Mouse (Mus musculus) MEL (cell line): ENCODE data around the gene Hapln1. TPM values are rescaled to one million over a fixed set of nuclear protein-coding genes. Genes with fewer than 3 reads are reported as not detected.

Experiments used
- DNase-seq: peaks from one replicate; pipeline ENCODE4 v3.0.0; 2011; ENCODE audit warnings: low read depth, low spot score
- H3K27ac ChIP-seq: 2 replicates; pipeline ENCODE4 v1.5.1; 2012; ENCODE audit warnings: low read depth, mild to moderate bottlenecking, control low read depth, low read length, moderate library complexity; ENCODE audit not compliant: control insufficient read depth
- H3K27me3 ChIP-seq, 2 experiments: fragments of 150-350 bp in 1 of 2; sonication (generic) in 1 of 2; 2 replicates each; pipeline ENCODE4 v1.6.1; 2012; ENCODE audit warnings: low read length in 2 of 2, mild to moderate bottlenecking in 2 of 2, improper control_type of control experiment in 1 of 2, moderate library complexity in 1 of 2; ENCODE audit not compliant: insufficient read depth in 2 of 2, control insufficient read depth in 1 of 2
- H3K36me3 ChIP-seq, 2 experiments: 2 replicates each; pipeline ENCODE4 v1.6.1; 2012 to 2014; ENCODE audit warnings: low read length in 2 of 2, improper control_type of control experiment in 1 of 2, inconsistent platforms in 1 of 2, mild to moderate bottlenecking in 1 of 2; ENCODE audit not compliant: insufficient read depth in 2 of 2, control insufficient read depth in 1 of 2
- H3K4me1 ChIP-seq, 2 experiments: fragments of 150-350 bp in 1 of 2; sonication (generic) in 1 of 2; 2 replicates each; pipeline ENCODE4 v1.6.1; 2012; ENCODE audit warnings: low read length in 2 of 2, improper control_type of control experiment in 1 of 2, mild to moderate bottlenecking in 1 of 2; ENCODE audit not compliant: insufficient read depth in 2 of 2, control insufficient read depth in 1 of 2
- H3K4me3 ChIP-seq, 2 experiments: fragments of 150-350 bp in 1 of 2; sonication (generic) in 1 of 2; 2 replicates each; pipeline ENCODE4 v1.5.1; 2012; ENCODE audit warnings: low read depth in 2 of 2, low read length in 2 of 2, mild to moderate bottlenecking in 2 of 2, moderate library complexity in 2 of 2, control low read depth in 1 of 2, improper control_type of control experiment in 1 of 2; ENCODE audit not compliant: control insufficient read depth in 1 of 2, insufficient read depth in 1 of 2
- H3K79me2 ChIP-seq: 2 replicates; pipeline ENCODE4 v1.6.1; 2012; ENCODE audit warnings: mild to moderate bottlenecking, low read length, moderate library complexity; ENCODE audit not compliant: control insufficient read depth, poor library complexity, insufficient read depth
- H3K9ac ChIP-seq: 2 replicates; pipeline ENCODE4 v1.6.1; 2012; ENCODE audit warnings: low read depth, mild to moderate bottlenecking, control low read depth, low read length, moderate library complexity; ENCODE audit not compliant: control insufficient read depth, poor library complexity, severe bottlenecking
- H3K9me3 ChIP-seq: fragments of 150-350 bp; sonication (generic); replicated peaks from 2 replicates; pipeline ENCODE4 v1.6.1; 2012; ENCODE audit warnings: mild to moderate bottlenecking, low read length, improper control_type of control experiment, moderate library complexity; ENCODE audit not compliant: insufficient read depth
- BHLHE40 ChIP-seq: IDR thresholded peaks from 2 replicates; pipeline ENCODE4 v1.6.1; 2012; ENCODE audit warnings: low read depth, mild to moderate bottlenecking, inconsistent platforms, low read length, improper control_type of control experiment, borderline replicate concordance
- CHD1 ChIP-seq: IDR thresholded peaks from 2 replicates; pipeline ENCODE4 v1.6.1; 2012; ENCODE audit warnings: low read depth, mild to moderate bottlenecking, inconsistent platforms, low read length, improper control_type of control experiment
- CHD2 ChIP-seq: IDR thresholded peaks from 2 replicates; pipeline ENCODE4 v1.6.1; 2011; ENCODE audit warnings: low read length, improper control_type of control experiment
- ELF1 ChIP-seq: IDR thresholded peaks from 2 replicates; pipeline ENCODE4 v1.6.1; 2014; ENCODE audit warnings: low read depth, mild to moderate bottlenecking, inconsistent platforms, low read length, improper control_type of control experiment, moderate library complexity
- EP300 ChIP-seq, 2 experiments: IDR thresholded peaks; 2 replicates each; pipeline ENCODE4 v1.6.1; 2011; ENCODE audit warnings: improper control_type of control experiment in 2 of 2, low read length in 2 of 2, low read depth in 1 of 2, mild to moderate bottlenecking in 1 of 2
- GABPA ChIP-seq: IDR thresholded peaks from 2 replicates; pipeline ENCODE4 v1.6.1; 2012; ENCODE audit warnings: low read depth, mild to moderate bottlenecking, inconsistent platforms, low read length, improper control_type of control experiment, moderate library complexity
- GATA1 ChIP-seq: IDR thresholded peaks from 2 replicates; pipeline ENCODE4 v1.6.1; 2011; ENCODE audit warnings: low read depth, low read length, improper control_type of control experiment
- HCFC1 ChIP-seq: IDR thresholded peaks from 2 replicates; pipeline ENCODE4 v1.6.1; 2012; ENCODE audit warnings: low read depth, mild to moderate bottlenecking, inconsistent platforms, low read length, improper control_type of control experiment, moderate library complexity
- JUND ChIP-seq: IDR thresholded peaks from 2 replicates; pipeline ENCODE4 v1.6.1; 2011; ENCODE audit warnings: low read depth, mild to moderate bottlenecking, improper control_type of control experiment, low read length
- KAT2A ChIP-seq: conservative IDR thresholded peaks from 2 replicates; pipeline ENCODE4 v1.6.1; 2012; ENCODE audit warnings: low read depth, low read length, improper control_type of control experiment, inconsistent platforms
- MAX ChIP-seq: IDR thresholded peaks from 2 replicates; pipeline ENCODE4 v1.6.1; 2011; ENCODE audit warnings: low read length, improper control_type of control experiment
- MAZ ChIP-seq: IDR thresholded peaks from 2 replicates; pipeline ENCODE4 v1.6.1; 2012; ENCODE audit warnings: low read depth, mild to moderate bottlenecking, inconsistent platforms, low read length, improper control_type of control experiment
- MEF2A ChIP-seq: IDR thresholded peaks from 2 replicates; pipeline ENCODE4 v1.6.1; 2014; ENCODE audit warnings: low read depth, mild to moderate bottlenecking, inconsistent platforms, low read length, improper control_type of control experiment; ENCODE audit not compliant: poor library complexity, insufficient replicate concordance, severe bottlenecking; ENCODE audit errors: extremely low read depth
- MXI1 ChIP-seq: IDR thresholded peaks from 2 replicates; pipeline ENCODE4 v1.6.1; 2011; ENCODE audit warnings: mild to moderate bottlenecking, low read depth, low read length, improper control_type of control experiment
- MYC ChIP-seq: IDR thresholded peaks from 2 replicates; pipeline ENCODE4 v1.6.1; 2011; ENCODE audit warnings: low read depth, mild to moderate bottlenecking, low read length, improper control_type of control experiment, moderate library complexity
- NELFE ChIP-seq: IDR thresholded peaks from 2 replicates; pipeline ENCODE4 v1.6.1; 2011; ENCODE audit warnings: low read depth, low read length, improper control_type of control experiment
- TAL1 ChIP-seq: IDR thresholded peaks from 2 replicates; pipeline ENCODE4 v1.6.1; 2012; ENCODE audit warnings: mild to moderate bottlenecking, inconsistent platforms, low read length, moderate library complexity, mixed read lengths
- TBP ChIP-seq: IDR thresholded peaks from 2 replicates; pipeline ENCODE4 v1.8.0; 2011; ENCODE audit warnings: low read depth, low read length, improper control_type of control experiment
- TCF12 ChIP-seq: IDR thresholded peaks from 2 replicates; pipeline ENCODE4 v1.6.1; 2014; ENCODE audit warnings: low read depth, mild to moderate bottlenecking, inconsistent platforms, low read length, improper control_type of control experiment, moderate library complexity
- USF2 ChIP-seq, 2 experiments: IDR thresholded peaks; 2 replicates each; pipeline ENCODE4 v1.6.1; 2011 to 2012; ENCODE audit warnings: improper control_type of control experiment in 2 of 2, low read length in 2 of 2, borderline replicate concordance in 1 of 2, inconsistent platforms in 1 of 2, low read depth in 1 of 2, mild to moderate bottlenecking in 1 of 2; ENCODE audit not compliant: insufficient read depth in 1 of 2
- ZKSCAN1 ChIP-seq: IDR thresholded peaks from 2 replicates; pipeline ENCODE4 v1.6.1; 2012; ENCODE audit warnings: low read depth, mild to moderate bottlenecking, inconsistent platforms, low read length, improper control_type of control experiment, moderate library complexity
- ZNF384 ChIP-seq: IDR thresholded peaks from 2 replicates; pipeline ENCODE4 v1.6.1; 2012; ENCODE audit warnings: low read depth, mild to moderate bottlenecking, inconsistent platforms, low read length, improper control_type of control experiment
- polyA plus RNA-seq, 2 experiments: library from polyadenylated mRNA; stranded (reverse) in 1 of 2; unstranded in 1 of 2; fragments of >175 nt in 1 of 2; fragments of >200 nt in 1 of 2; gene quantifications; 2 replicates each; pipeline versions ENCODE4 v1.2.1 to v1.2.4; 2012; ENCODE audit warnings: low replicate concordance in 2 of 2, low read depth in 1 of 2; ENCODE audit not compliant: insufficient read length in 2 of 2, insufficient read depth in 1 of 2, missing spikeins in 1 of 2
- total RNA-seq: library from RNA; depleted of rRNA; stranded (reverse); fragments of 300-350 nt; gene quantifications from 2 replicates; pipeline ENCODE4 v1.2.3, GENCODE M21; 2012

Hapln1 gene
- total and polyA plus RNA-seq, 3 experiments: not detected

GRCm38 (mm10) chr13:89579115-89579514, 39.5 kb downstream of the Hapln1 start:
- H3K36me3 ChIP-seq: no peaks in the 10 kb centered on the region
- H3K9me3 ChIP-seq: no peaks in the 10 kb centered on the region
- TF ChIP-seq USF2 (IDR thresholded peaks at IDR 0.05; ENCODE audit: borderline replicate concordance in 1 of 2, insufficient read depth in 1 of 2, low read depth in 1 of 2, low read length in 2 of 2) (no peak), JUND (no peak), MAZ (no peak), MYC (no peak), TCF12 (no peak), MXI1 (no peak), MAX (no peak), CHD1 (no peak), NELFE (no peak), HCFC1 (no peak), ZKSCAN1 (no peak), MEF2A (no peak)
- TF ChIP-seq, all 39 proteins: peak for 0
- Histone ChIP-seq H3K79me2 (no peaks in the 10 kb centered on the region), H3K4me3 (no peak overlapping the region), H3K9ac (no peak overlapping the region), H3K4me1 (no peaks in the 10 kb centered on the region), H3K27ac (no peak overlapping the region), H3K27me3 (no peaks in the 10 kb centered on the region)
- no peak for DNase-seq

GRCm38 (mm10) chr13:89583138-89583746, 43.6 kb downstream of the Hapln1 start:
- TF ChIP-seq KAT2A: no peak
- no peak for TF ChIP-seq TBP
- no peak for TF ChIP-seq ZNF384
- no peak for TF ChIP-seq TAL1
- TF ChIP-seq NELFE: no peak
- no peak for TF ChIP-seq GATA1
- no peak for TF ChIP-seq MEF2A
- no peak for TF ChIP-seq GABPA
- TF ChIP-seq CHD2: no peak
- no peak for TF ChIP-seq BHLHE40
- no peak for TF ChIP-seq EP300 (IDR thresholded peaks at IDR 0.05; ENCODE audit: low read depth in 1 of 2, low read length in 2 of 2)
- TF ChIP-seq ELF1: no peak
- H3K79me2 ChIP-seq: no peaks in the 10 kb centered on the region
- H3K4me1 ChIP-seq: no peaks in the 10 kb centered on the region
- H3K36me3 ChIP-seq: no peaks in the 10 kb centered on the region
- DNase-seq: no peak
- no peaks in the 10 kb centered on the region for H3K9me3 ChIP-seq
- H3K9ac ChIP-seq: no peak overlapping the region
- no peak overlapping the region for H3K4me3 ChIP-seq
- H3K27me3 ChIP-seq: no peaks in the 10 kb centered on the region; a peak in 1 of 4 replicates
- no peak overlapping the region for H3K27ac ChIP-seq
